In the genomic region with DNA sequence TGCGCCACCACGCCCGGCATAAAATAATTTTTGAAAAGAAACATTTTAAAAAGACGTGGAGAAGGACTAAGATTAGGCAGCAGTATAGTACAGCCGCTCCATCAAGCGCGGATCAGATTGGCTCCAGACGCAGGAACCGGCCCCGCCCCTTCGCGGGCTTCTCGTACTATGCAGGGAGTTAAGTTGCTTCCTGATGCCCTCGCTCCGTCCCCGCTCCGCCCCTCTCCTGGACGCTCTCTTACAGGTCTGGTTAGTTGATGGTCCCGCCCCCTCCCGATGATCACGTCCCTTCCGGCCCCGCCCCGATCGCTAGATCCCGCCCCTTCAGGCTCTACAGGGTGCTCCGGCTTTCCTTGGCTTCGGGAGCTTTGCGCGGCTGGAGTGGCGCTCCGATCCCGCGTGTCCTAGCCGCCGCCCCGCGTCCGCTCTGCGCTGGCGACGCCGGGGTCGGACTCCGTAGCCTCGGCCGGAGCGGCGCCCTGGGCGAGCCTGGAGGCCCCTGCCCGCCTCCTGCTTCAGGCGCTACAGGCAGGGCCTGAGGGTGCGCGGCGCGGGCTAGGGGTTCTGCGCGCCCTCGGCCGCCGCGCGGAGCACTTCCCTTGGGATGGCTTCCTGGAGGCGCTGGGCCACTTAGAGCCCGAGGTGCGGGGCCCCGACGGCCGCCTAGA, we compare ENCODE assay signal across 8 mouse cellular contexts. TPM values are rescaled to one million over a fixed set of nuclear protein-coding genes. Genes with fewer than 3 reads are reported as not detected.
DNase-seq lines count a peak whose midpoint lies in the region; ATAC-seq lines count a peak whose summit lies in the region.

A gene (plus strand): TSS at position 308 of the 668 bp plus-strand sequence.

- H3K4me2 ChIP-seq in heart, embryonic 13.5 days = peak within 1 kb of the TSS; percentile 75
- peak within 1 kb of the TSS; percentile 96 for H3K4me2 ChIP-seq in liver, embryonic 12.5 days
- H3K4me2 ChIP-seq in stomach, embryonic 15.5 days = peak within 1 kb of the TSS; percentile 83

- H3K36me3 ChIP-seq in heart, embryonic 13.5 days = peaks cover 28% of the 10 kb centered on the region
- H3K36me3 ChIP-seq in liver, embryonic 12.5 days = peaks cover 29% of the 10 kb centered on the region
- peaks cover 20% of the 10 kb centered on the region for H3K36me3 ChIP-seq in stomach, embryonic 15.5 days

- H3K9me3 ChIP-seq in heart, embryonic 13.5 days = no peaks in the 10 kb centered on the region
- no peaks in the 10 kb centered on the region for H3K9me3 ChIP-seq in liver, embryonic 12.5 days (replicated peaks)
- no peaks in the 10 kb centered on the region for H3K9me3 ChIP-seq in stomach, embryonic 15.5 days

- H3K4me1 ChIP-seq in brown adipose tissue, adult 24 weeks (ENCODE audit: control insufficient read depth, insufficient read depth, insufficient read length, low read length) = peaks cover 3% of the 10 kb centered on the region; the same call in 1 of the 2 replicates
- peaks cover 27% of the 10 kb centered on the region for H3K4me1 ChIP-seq in heart, embryonic 13.5 days
- H3K4me1 ChIP-seq in liver, embryonic 12.5 days = peaks cover 68% of the 10 kb centered on the region
- peaks cover 15% of the 10 kb centered on the region for H3K4me1 ChIP-seq in stomach, embryonic 15.5 days

- peak within 1 kb of the TSS; percentile 94 for H3K9ac ChIP-seq in heart, embryonic 13.5 days
- H3K9ac ChIP-seq in liver, embryonic 12.5 days = peak within 1 kb of the TSS; percentile 94
- H3K9ac ChIP-seq in stomach, embryonic 15.5 days = peak within 1 kb of the TSS; percentile 92

- no peaks in the 10 kb centered on the region for H3K27me3 ChIP-seq in heart, embryonic 13.5 days (replicated peaks)
- no peaks in the 10 kb centered on the region for H3K27me3 ChIP-seq in liver, embryonic 12.5 days (replicated peaks)
- H3K27me3 ChIP-seq in stomach, embryonic 15.5 days (replicated peaks) = no peaks in the 10 kb centered on the region

- ATAC-seq in heart, embryonic 13.5 days (ENCODE audit: extremely low read depth, insufficient number of reproducible peaks, low FRiP score, low TSS enrichment) = peak; percentile 98
- ATAC-seq in liver, embryonic 12.5 days = peak; percentile 97
- peak; percentile 98 for ATAC-seq in stomach, embryonic 15.5 days (ENCODE audit: insufficient read depth, low FRiP score, low read depth)

- under 1% methylated on average over 69 of the region's 69 CpGs for WGBS in heart, embryonic 13.5 days
- WGBS in liver, embryonic 12.5 days (ENCODE audit: insufficient replicate concordance) = under 1% methylated on average over 69 of the region's 69 CpGs
- under 1% methylated on average over 65 of the region's 69 CpGs for WGBS in stomach, embryonic 15.5 days

- peak within 1 kb of the TSS; percentile 41 for H3K27ac ChIP-seq in brown adipose tissue, adult 24 weeks (replicated peaks; ENCODE audit: low read depth, low read length)
- peak within 1 kb of the TSS; percentile 92 for H3K27ac ChIP-seq in heart, embryonic 13.5 days (replicated peaks)
- peak within 1 kb of the TSS; percentile 90 for H3K27ac ChIP-seq in liver, embryonic 12.5 days
- H3K27ac ChIP-seq in stomach, embryonic 15.5 days = peak within 1 kb of the TSS; percentile 96

- H3K4me3 ChIP-seq in brown adipose tissue, adult 24 weeks (ENCODE audit: insufficient read depth, low read depth, low read length) = peak within 1 kb of the TSS; percentile 89
- peak within 1 kb of the TSS; percentile 80 for H3K4me3 ChIP-seq in heart, embryonic 13.5 days
- peak within 1 kb of the TSS; percentile 83 for H3K4me3 ChIP-seq in liver, embryonic 12.5 days
- peak within 1 kb of the TSS; percentile 90 for H3K4me3 ChIP-seq in stomach, embryonic 15.5 days (replicated peaks)

- DNase-seq in CD4-positive, CD25-positive, alpha-beta regulatory T cell, adult 2 months (ENCODE audit: low read depth, low spot score) = peak; percentile 99
- DNase-seq in fat pad, adult 2 months (ENCODE audit: extremely low read depth, low read depth, low spot score) = peak; percentile 89
- peak; percentile 99 for DNase-seq in kidney, postnatal 10 days
- peak; percentile 88 to 94 for DNase-seq in natural killer cell, adult 2 months (ENCODE audit: low spot score in 2 of 2)

RNA-seq across cellular contexts. Expression of the gene that starts here (rescaled TPM):
- 5.0 and 9.9 TPM in 2 replicates for polyA plus RNA-seq in brown adipose tissue, adult 24 weeks (2012; ENCODE audit: insufficient read depth, insufficient read length, missing spikeins)
- polyA plus RNA-seq in heart, embryonic 13.5 days (2015; fragmentation: Nextera tagmentation; extraction: Ambion mirVana) = 19.3 and 22.2 TPM in 2 replicates
- polyA plus RNA-seq in liver, embryonic 12.5 days (2016; fragmentation: Nextera tagmentation; extraction: Ambion mirVana) = 18.8 and 22.1 TPM in 2 replicates
- 26.9 and 29.9 TPM in 2 replicates for polyA plus RNA-seq in stomach, embryonic 15.5 days (2015; fragmentation: Nextera tagmentation; extraction: Ambion mirVana)

Comparison
In these comparisons a context has a peak if more than half of its experiments do, and no peak if none do; other contexts are left out.
1. Peak in every context shown above with its lines: DNase-seq, ATAC-seq, H3K4me3 ChIP-seq and H3K27ac ChIP-seq.
2. H3K27ac ChIP-seq: peak in every context shown above with its lines; median percentile 96 in stomach, embryonic 15.5 days; 92 in heart, embryonic 13.5 days; 90 in liver, embryonic 12.5 days; 41 in brown adipose tissue, adult 24 weeks.